Mouse (Mus musculus) layer of hippocampus, postnatal 25 days (tissue): ENCODE measurements around the gene Igsf8. TPM values are rescaled to one million over a fixed set of nuclear protein-coding genes. Genes with fewer than 3 reads are reported as not detected.

Experiments used
- DNase-seq, 2 experiments: peaks; one replicate each; pipeline ENCODE4 v3.0.0; 2022; ENCODE audit warnings: mixed read lengths in 2 of 2, low spot score in 1 of 2; ENCODE audit errors: extremely low spot score in 1 of 2
- total RNA-seq, 2 experiments: library from RNA; stranded (reverse); gene quantifications; 2 replicates each; pipeline ENCODE4 v1.2.3; 2021

Gene Igsf8
- total RNA-seq, 2 experiments from 2014 or later, result 253 to 278 TPM

DNA sequence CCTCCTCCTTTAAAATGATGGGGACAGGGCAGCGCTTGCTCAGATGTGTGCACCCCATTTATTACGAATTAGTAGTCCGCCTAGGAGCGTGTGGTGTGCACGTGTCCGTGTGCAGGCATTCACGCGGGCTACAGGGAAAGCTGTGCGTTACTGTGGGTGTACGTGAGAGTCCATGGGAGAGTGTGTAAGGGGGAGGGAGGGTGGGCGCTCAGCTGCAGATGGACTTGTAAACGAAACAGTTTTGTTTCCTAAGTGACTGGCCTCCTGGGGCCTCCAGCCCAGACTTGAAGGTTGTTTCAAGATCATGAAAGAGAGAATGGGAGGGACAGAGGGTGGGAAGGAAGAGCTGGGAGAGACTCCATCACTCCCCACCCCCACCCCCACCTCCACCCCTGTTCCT lies 39.7 kb downstream of the Igsf8 start:
- DNase-seq, result no peak

DNA sequence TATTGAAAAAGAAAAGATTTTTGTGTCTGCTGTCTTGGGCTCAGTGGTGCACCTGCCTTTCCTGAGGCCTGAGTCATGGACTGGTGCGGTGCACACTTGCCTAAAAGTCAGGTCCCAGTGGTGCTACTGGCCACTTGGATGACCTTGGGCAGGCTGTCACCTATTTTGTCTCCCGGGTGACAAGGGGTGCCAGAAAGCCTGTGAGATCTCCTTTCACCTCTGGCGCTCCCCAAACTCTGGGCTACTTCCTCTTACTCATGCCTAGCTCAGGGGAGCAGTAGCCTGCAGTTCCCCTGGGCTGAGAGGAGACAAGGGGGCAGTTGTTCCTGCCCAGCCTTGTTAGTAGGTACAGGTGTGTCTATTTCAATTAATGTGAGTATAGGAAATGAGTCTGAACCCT lies 40.9 kb downstream of the Igsf8 start:
- DNase-seq, result no peak

DNA sequence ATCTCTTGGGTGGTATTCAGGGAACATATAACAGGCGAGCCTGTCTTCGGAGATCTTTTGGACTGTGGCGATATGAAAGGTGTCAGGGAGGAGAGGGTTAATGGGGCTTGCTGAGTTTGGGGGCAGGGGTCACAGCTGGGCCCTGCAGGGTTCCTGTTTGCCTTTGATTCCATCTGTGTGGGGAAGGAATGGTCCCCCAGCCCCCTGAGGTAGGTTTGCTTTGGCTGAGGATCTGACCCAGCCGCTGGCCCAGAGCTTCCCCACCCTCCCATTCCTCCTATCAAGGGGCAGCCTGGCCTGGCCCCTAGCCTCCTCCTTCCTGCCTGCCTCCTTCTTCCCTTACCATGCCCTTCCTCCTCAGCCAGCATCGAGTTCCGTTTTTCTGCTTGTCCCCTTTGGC lies 41.4 kb downstream of the Igsf8 start:
- DNase-seq, result no peak

DNA sequence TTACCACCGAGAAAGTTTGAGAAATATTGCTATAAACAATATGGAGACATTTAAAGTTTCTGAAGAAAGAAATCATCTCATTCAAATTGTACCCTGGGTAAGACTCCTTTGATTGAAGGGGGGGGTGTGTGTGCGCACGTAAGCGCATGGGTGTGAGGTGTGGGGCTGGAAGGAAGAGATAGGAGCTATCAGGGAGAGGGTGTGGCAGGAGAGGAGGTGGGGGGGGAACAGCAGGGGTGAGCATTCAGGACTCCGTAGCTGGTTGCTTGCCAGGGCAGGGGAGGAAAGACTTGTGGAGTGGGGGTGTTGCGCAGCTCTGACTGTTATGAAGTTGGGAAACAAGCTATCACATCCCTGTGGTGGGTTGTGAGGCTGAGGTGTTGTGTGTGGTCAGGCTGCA lies 43.0 kb downstream of the Igsf8 start:
- DNase-seq, result no peak

- DNase-seq, result no peak
Measured at GRCm38 (mm10) chr1:172305153-172305552, 43.7 kb downstream of the Igsf8 start.

DNA sequence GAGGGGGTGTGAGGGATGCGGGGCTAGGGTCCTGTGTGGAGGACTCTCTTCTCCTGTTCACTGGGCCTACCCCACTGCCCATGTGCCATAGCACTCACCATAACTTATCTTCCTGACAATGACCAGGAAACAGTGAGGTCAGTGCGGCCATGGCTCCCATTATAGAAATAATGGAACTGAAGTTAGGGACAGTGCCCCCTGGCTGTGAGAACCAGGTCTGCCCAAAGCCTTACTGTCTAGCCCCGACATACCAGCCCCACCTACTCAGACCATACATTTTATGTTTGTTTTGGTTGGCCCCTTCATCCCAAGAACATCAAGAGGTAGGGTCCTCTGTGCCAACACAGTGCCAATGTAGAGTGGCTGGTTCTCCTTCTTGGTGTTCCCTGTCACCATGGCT lies 44.2 kb downstream of the Igsf8 start:
- no peak for DNase-seq

- DNase-seq, result no peak
Measured at GRCm38 (mm10) chr1:172306196-172306595, 44.8 kb downstream of the Igsf8 start.

GRCm38 (mm10) chr1:172306885-172307284 lies 45.4 kb downstream of the Igsf8 start:
- no peak for DNase-seq

- DNase-seq, result no peak
Measured at GRCm38 (mm10) chr1:172307936-172308335, 46.5 kb downstream of the Igsf8 start.

- no peak for DNase-seq
Measured at GRCm38 (mm10) chr1:172308409-172308808, 47.0 kb downstream of the Igsf8 start.

DNA sequence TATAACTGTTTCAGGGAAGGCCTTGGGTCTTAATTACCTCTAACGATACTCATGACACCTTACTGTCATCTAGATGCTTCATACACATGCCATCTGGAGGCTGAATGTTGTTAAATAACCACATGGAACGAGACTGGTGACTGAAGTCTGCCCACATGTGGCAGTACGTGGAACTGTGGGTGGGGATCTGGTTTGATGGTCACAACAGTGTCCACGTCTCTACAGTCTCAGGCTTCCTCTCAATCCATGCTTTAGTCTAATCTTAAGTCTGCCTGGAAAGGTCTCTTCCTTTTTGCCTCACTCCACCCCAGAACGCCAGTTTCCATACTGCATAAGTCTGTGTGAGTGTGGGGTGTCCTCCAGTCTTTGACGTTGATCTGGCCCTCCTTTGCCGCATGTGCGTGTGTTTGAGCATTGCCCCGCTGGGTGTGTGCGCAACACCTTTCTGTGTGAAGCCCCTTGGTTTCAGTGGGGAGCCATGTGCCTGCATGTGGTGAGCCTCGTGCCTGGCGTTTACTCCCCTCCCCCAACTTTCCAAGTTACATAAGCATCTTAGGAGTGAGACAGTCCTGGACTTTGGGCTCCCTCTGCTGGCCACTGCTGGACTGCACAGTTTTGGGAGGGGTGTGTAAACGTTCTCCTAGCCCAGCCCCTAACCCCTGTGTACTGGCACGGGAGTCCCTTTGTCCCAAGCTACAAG lies 48.4 kb downstream of the Igsf8 start:
- peak; percentile 85 to 97 for DNase-seq

DNA sequence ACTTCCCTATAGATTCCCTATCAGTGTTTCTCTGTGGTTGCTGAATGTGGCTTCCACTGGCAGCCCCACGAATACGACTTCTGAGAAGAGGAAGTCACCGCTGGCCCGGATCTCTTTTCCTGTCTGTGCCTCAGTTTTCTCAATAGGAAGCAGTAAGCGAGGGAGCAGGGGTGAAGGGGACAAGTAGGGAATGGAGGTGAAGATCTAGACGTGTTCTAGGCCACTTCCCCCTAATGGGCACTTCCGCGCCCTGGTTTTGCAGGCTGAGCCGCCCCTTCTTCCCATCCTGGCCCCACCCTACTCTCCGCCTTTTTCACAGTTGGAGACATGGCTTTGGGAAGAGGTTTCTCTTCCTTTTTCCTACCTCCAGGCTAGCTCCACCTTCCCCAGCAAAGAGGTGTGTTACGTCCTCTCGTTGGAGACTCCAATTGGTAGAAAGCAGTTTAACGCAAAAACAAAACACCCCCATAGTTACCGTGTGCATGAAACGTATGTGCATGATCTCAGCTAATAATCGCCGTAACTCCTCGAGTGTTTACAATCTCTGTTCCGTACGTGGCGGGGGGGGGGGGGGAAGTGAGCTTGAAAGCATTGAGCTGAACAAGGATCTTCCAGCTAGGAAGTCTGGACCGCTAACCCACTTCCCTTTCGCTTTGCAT lies 49.9 kb downstream of the Igsf8 start:
- no peak for DNase-seq

GRCm38 (mm10) chr1:172311921-172312767 lies 50.7 kb downstream of the Igsf8 start:
- DNase-seq, result peak in 1 of 2 experiments; percentile 61

DNA sequence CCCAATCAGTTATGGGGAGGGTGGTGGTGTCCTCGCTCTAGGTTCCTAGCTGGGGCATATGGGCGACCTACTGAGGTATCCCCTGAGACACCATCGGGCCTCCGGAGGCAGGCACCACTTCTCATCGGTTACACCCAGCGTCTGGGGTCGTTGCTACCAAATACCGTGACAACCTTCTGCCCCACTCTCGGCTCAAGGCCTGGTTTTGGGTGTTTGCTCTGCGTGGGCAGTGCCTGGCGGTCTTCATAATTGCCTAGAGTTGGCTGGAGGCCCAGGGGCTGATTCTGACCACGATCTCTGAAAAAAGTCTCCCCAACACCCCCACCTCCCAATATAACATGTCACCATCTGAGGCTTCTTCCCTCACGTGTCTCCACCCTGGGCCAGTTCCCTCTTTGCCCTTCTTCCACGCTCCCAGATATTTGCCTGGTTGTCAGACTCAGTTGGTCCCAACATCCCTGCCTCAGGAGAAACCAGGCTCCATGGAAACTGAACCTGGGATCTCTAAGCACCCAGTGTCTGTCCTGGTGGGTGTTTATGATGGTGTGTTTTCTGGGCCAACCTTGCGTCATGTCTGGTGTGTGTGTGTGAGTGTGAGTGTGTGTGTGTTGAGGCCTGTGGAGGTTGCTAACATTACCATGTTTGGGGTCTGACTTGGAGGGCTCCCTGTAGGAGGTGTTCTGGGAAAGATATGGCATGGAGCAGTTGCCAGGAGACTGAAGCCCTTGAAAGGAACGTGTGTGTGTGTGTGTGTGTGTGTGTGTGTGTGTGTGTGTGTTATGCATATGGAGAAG lies 51.5 kb downstream of the Igsf8 start:
- no peak for DNase-seq

DNA sequence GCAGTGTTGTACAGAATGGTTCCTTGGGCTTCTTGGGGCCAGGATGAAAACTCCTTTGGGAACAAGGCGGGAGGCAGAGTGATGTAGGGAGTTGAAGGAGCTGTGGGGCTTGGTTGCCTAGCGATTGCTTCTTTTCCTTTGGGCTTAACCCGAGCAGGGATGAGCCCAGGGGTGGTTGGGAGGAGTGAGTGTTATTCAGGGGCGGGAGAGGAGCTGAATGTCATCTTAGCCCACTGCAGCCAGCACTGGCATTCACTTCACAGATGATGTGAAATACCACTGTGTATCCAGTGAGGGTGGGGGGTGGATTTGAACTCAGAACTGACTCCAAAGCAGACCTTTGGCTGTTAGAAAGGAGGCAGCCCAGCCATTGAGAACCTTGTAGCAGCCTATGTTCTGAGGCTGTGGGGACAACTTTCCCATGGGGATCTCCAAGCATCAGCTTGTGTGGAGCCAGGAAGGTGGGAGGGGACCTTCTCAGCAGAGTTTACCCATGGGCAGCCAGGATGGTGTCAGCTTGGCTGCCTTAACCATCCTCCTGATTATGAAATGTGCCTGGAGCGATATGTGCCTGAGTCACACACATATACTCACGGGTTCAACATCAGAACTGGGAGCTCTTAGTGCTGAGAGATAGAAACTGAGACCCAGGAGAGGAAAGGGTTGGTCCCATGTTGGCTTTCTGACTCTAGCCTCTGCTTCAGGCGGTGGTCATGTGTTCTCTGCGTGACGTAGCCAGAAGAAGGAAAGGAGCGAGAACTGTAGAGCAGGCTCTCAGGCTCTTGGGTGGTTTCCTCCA lies 52.4 kb downstream of the Igsf8 start:
- DNase-seq, result no peak

DNA sequence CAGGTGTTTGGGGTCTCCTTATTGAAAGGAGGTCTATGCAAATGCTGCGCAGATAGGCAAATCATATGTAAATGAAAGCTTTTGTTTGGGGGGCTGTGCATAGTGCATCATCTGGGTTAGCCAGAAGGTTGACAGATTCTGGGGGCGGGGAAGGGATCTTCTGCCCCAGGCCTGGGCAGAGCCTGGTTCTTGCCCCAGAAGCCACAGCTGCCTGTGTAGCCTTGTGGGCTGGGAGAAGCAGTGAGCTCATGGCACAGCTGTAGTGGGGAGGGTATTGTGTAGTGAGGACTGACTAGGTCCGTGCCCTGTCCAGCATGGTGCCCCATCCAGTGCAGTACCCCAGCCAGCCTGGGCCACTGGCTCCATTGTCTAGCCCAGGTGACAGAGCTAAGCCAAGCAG lies 53.5 kb downstream of the Igsf8 start:
- no peak for DNase-seq

DNA sequence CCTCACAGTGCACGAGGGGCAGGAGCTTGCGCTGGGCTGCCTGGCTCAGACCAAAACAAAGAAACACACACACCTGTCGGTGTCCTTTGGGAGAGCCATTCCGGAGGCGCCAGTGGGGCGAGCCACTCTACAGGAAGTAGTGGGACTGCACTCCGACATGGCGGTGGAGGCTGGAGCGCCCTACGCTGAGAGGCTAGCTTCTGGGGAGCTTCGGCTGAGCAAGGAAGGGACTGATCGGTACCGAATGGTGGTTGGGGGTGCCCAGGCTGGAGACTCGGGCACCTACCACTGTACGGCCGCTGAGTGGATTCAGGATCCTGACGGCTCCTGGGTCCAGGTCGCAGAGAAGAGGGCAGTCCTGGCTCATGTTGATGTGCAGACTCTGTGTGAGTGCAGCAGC lies 56.0 kb downstream of the Igsf8 start:
- DNase-seq, result no peak

GRCm38 (mm10) chr1:172317946-172318345 lies 56.5 kb downstream of the Igsf8 start:
- no peak for DNase-seq

GRCm38 (mm10) chr1:172318424-172319035 lies 57.1 kb downstream of the Igsf8 start:
- DNase-seq, result no peak
